Mouse (Mus musculus): ENCODE results near the gene Tmem140.

Tmem140 gene

GRCm38 (mm10) chr6:34862791-34863403 is at the start of gene Tmem140:
Gene Tmem140, plus strand, starts transcription at chr6:34863146.
- DNase-seq (ENCODE audit: low read depth, low spot score) = no peak

- DNase-seq (ENCODE audit: low read depth, low spot score) = no peak
These were observed 38.5 kb upstream of the Tmem140 start for GRCm38 (mm10) chr6:34824406-34824805.

DNA sequence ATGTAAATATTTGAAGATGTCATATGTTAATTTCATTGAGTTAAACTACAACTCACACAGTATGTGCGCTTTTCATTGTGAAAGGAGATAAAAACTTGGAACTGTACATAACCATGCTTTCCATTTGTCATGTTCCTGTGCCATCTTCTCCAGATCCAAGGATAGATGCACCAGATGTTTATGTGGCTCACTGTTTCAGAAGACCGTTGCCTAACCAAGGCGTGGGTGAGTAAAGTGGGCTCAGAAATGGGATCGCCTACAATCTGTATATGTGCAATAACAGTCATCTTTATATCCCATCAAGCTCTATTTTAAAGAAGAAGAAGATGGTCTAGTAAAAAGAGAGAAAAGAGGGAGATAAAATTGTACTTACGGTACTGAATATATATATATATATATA is 30.6 kb upstream of the Tmem140 start:
- no peak for DNase-seq (ENCODE audit: low read depth, low spot score)

DNA sequence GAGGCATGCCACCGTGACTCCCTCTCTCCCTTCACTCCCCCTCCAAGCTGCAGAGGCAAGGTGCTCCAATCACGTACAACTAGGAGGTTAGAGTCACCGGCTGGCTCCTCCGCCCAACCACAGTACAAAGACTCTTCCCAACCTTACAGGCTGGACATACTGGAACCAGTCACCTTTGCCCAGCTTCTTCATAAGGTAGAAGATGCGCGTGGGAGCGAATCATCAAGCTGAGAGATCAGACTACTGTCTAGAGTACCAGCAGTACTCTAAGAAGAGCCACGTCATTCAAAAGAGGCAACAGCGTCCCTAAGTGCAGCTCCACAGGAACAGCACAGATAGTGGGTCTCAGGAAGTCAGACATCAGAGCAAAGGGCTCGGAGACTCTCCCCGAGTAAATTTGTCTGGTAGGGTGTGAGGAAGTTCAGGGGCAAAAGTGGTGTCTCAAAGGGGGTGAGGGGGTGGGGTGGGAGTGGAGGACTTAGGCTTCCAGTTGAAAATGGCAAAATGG is 1.3 kb upstream of the Tmem140 start:
- DNase-seq (ENCODE audit: low read depth, low spot score) = no peak

- DNase-seq (ENCODE audit: low read depth, low spot score) = no peak
These were observed 565 bp upstream of the Tmem140 start for GRCm38 (mm10) chr6:34862381-34862780.

GRCm38 (mm10) chr6:34863786-34864514 is 1.0 kb downstream of the Tmem140 start:
- DNase-seq (ENCODE audit: low read depth, low spot score) = no peak

DNA sequence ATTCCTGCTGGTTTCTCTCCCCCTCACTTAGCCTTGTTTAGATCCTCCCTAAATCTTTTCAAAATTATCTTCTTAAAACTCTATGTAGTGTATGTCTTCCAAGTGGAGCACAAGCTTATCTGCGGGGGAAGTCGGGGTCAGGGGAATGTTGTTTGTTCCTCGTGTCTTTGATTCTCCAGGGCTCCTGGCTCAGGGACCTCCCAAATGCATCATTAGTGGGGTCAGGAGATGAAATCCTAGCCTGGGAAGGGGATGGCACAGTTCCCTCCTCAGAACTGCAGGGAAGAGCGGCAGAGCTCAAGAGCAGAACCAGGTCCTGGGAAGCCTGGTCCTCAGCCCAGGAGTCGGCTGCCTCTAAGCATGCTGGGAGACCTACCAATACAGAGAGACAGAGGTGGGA is 2.3 kb downstream of the Tmem140 start:
- no peak for DNase-seq (ENCODE audit: low read depth, low spot score)

GRCm38 (mm10) chr6:34865711-34866593 is 3.0 kb downstream of the Tmem140 start:
- DNase-seq (ENCODE audit: low read depth, low spot score) = no peak

DNA sequence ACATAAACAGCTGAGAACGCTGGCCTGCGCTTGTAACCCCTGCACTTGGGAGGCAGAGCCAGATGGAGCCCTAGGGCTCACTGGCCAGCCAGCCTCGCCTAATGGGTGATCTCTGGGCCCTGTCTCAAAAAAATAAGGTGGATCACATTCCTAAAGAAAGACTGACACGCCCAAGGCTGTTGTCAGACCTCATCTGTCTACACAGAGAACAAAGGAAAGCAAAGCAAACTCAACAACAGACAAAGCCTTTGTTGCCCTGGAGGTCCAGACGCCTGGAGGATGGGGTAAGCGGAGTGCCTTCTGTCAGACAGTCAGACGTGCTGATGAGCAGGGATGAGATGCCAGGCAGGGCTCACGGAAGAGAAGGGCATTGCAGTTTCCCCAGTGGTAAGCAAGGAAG is 3.8 kb downstream of the Tmem140 start:
- peak; percentile 29 for DNase-seq (ENCODE audit: low read depth, low spot score)

GRCm38 (mm10) chr6:34867301-34867994 is 4.5 kb downstream of the Tmem140 start:
- no peak for DNase-seq (ENCODE audit: low read depth, low spot score)

DNA sequence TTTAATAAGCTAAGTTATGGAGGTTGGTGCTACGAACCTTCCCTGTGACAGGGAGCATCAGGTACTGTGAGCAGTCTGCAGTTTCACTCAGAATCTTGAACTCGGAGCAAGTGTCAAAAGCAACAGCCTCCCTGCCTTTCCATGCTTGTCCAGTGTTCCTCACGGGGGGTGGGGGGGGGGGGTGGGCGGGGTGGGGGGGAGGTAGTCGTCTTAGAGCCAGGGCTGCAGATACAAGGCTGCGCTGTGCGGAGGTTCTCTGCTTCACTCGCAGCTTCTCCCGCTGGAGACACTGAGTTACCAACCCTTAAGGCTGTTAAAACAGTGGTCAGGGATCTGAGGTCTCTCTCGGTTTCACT is 5.0 kb downstream of the Tmem140 start:
- DNase-seq (ENCODE audit: low read depth, low spot score) = no peak

DNA sequence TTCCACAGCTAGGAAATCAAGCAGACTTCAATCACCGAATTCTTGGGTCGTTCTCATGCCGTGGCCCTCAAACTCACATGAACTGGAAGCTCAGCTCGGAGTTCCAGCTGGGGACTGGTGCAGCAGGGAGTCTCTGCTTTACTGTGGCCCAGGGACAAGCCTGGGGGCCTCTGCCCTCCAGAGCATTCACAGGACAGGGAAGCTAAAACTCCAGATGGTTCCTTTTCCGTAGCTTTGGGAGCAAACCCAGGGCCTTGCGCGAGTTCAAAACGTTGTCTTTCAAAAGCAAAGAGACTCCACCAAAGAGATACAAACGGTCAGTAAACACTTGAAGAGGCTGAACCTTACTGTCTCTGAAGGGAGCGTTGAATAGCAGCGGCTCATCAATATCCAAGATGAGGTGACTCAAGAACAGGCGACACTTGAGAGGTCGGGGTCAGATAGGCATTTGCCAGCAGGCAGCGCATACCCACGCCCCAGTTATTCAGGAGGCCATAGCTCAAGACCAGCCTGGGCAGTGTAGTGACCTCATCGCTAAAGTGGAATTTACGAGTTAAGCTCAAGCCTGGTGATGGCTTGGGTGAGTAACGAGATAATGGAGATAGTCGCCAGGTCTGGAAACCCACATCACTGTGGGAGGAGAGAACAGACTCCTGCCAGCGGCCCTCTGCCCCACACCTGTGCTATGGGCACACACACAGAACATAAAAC is 5.7 kb downstream of the Tmem140 start:
- DNase-seq (ENCODE audit: low read depth, low spot score) = no peak

- no peak for DNase-seq (ENCODE audit: low read depth, low spot score)
These were observed 6.4 kb downstream of the Tmem140 start for GRCm38 (mm10) chr6:34869225-34869915.

- no peak for DNase-seq (ENCODE audit: low read depth, low spot score)
These were observed 7.2 kb downstream of the Tmem140 start for GRCm38 (mm10) chr6:34870136-34870535.

- DNase-seq (ENCODE audit: low read depth, low spot score) = no peak
These were observed 7.8 kb downstream of the Tmem140 start for GRCm38 (mm10) chr6:34870724-34871123.

- DNase-seq (ENCODE audit: low read depth, low spot score) = no peak
These were observed 9.0 kb downstream of the Tmem140 start for GRCm38 (mm10) chr6:34871929-34872328.

DNA sequence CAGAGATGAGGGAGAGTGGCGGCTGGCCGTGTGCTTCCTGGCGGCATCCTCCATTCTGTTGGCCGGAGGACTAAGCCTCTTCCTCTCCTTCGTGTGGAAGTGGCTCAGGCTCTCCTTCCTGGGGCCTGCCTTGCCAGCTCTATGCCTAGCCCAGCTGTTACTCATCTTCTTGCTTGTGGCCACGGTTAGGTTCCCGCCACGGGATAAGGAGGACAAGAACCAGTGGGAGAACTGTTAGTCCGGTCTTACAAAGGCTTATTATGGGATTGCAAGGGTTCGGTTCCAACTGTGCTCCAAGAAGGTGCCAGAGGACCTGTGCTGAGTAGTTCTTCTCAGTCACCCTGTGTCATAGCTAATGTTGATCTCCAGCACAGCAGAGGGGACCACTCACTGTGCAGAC is 9.9 kb downstream of the Tmem140 start:
- no peak for DNase-seq (ENCODE audit: low read depth, low spot score)

- no peak for DNase-seq (ENCODE audit: low read depth, low spot score)
These were observed 11.4 kb downstream of the Tmem140 start for GRCm38 (mm10) chr6:34874101-34874921.

- DNase-seq (ENCODE audit: low read depth, low spot score) = no peak
These were observed 12.4 kb downstream of the Tmem140 start for GRCm38 (mm10) chr6:34875268-34875761.
